Mouse (Mus musculus) limb, embryonic 10.5 days (tissue): ENCODE measurements at regions not wholly inside any gene's neighbourhood (a gene's known extent, or its start where the extent isn't known, plus 50 kb on each side); places are given as distances from the start of the nearest gene placed in this dataset.

ENCODE experiments used
- DNase-seq: peaks from one replicate; pipeline ENCODE4 v3.0.0-alpha.2; 2017; ENCODE audit warnings: low spot score
- H3K27ac ChIP-seq: fragments of 300-500 bp; sonication (generic); 2 replicates; pipeline ENCODE4 v1.5.1; 2016; ENCODE audit warnings: mild to moderate bottlenecking
- H3K27me3 ChIP-seq: fragments of 300-500 bp; sonication (generic); 2 replicates; pipeline ENCODE4 v1.6.1; 2016; ENCODE audit warnings: low read depth, mild to moderate bottlenecking; ENCODE audit not compliant: poor library complexity, severe bottlenecking
- H3K36me3 ChIP-seq: fragments of 300-500 bp; sonication (generic); 2 replicates; pipeline ENCODE4 v1.6.1; 2016; ENCODE audit warnings: mild to moderate bottlenecking, moderate library complexity
- H3K4me1 ChIP-seq: fragments of 300-500 bp; sonication (generic); 2 replicates; pipeline ENCODE4 v1.6.1; 2016
- H3K4me3 ChIP-seq: fragments of 300-500 bp; sonication (generic); 2 replicates; pipeline ENCODE4 v1.5.1; 2016; ENCODE audit warnings: mild to moderate bottlenecking, moderate library complexity
- H3K9me3 ChIP-seq: fragments of 300-500 bp; sonication (generic); replicated peaks from 2 replicates; pipeline ENCODE4 v1.6.1; 2016; ENCODE audit warnings: mild to moderate bottlenecking
- WGBS: fragments of 180-500 bp; shearing (Covaris S2); methylation state at CpG from one replicate; pipeline ENCODE4 v1.1.7; 2016; 5-methylcytosine and 5-hydroxymethylcytosine counted together

- H3K9me3 ChIP-seq = no peaks in the 10 kb centered on the region
- H3K36me3 ChIP-seq = no peaks in the 10 kb centered on the region
- no peaks in the 10 kb centered on the region for H3K27me3 ChIP-seq
- no peak for DNase-seq
- no peak overlapping the region for H3K27ac ChIP-seq
- no peak overlapping the region for H3K4me3 ChIP-seq
- no peaks in the 10 kb centered on the region for H3K4me1 ChIP-seq
- 75% methylated on average over 2 of the region's 2 CpGs for WGBS
Observed at GRCm38 (mm10) chr4:30776816-30777442, 1187.0 kb upstream of the Map3k7 start.

GRCm38 (mm10) chr4:30781649-30782048 lies 1182.2 kb upstream of the Map3k7 start:
- DNase-seq = no peak
- H3K36me3 ChIP-seq = no peaks in the 10 kb centered on the region
- 87% methylated on average over 2 of the region's 2 CpGs for WGBS
- no peak overlapping the region for H3K4me3 ChIP-seq
- no peaks in the 10 kb centered on the region for H3K9me3 ChIP-seq
- H3K27me3 ChIP-seq = no peaks in the 10 kb centered on the region
- H3K4me1 ChIP-seq = no peaks in the 10 kb centered on the region
- no peak overlapping the region for H3K27ac ChIP-seq

GRCm38 (mm10) chr4:30789976-30790657 lies 1173.8 kb upstream of the Map3k7 start:
- Histone ChIP-seq H3K27me3 (no peaks in the 10 kb centered on the region), H3K36me3 (no peaks in the 10 kb centered on the region), H3K4me1 (peaks cover 11% of the 10 kb centered on the region), H3K9me3 (no peaks in the 10 kb centered on the region), H3K27ac (no peak overlapping the region), H3K4me3 (no peak overlapping the region)
- WGBS = 14% methylated on average over 5 of the region's 5 CpGs
- no peak for DNase-seq

- Histone ChIP-seq H3K27me3 (no peaks in the 10 kb centered on the region), H3K27ac (no peak overlapping the region), H3K36me3 (no peaks in the 10 kb centered on the region), H3K4me3 (no peak overlapping the region), H3K9me3 (no peaks in the 10 kb centered on the region), H3K4me1 (no peaks in the 10 kb centered on the region)
- DNase-seq = no peak
Observed at GRCm38 (mm10) chr4:30809798-30810197, 1154.1 kb upstream of the Map3k7 start.

- Histone ChIP-seq H3K27ac (no peak overlapping the region), H3K4me1 (no peaks in the 10 kb centered on the region), H3K4me3 (no peak overlapping the region), H3K9me3 (no peaks in the 10 kb centered on the region), H3K27me3 (no peaks in the 10 kb centered on the region), H3K36me3 (no peaks in the 10 kb centered on the region)
- no peak for DNase-seq
- WGBS = 67% methylated on average over 5 of the region's 5 CpGs
Observed at GRCm38 (mm10) chr4:30855361-30856056, 1108.4 kb upstream of the Map3k7 start.

- no peak overlapping the region for H3K4me3 ChIP-seq
- no peak overlapping the region for H3K27ac ChIP-seq
- DNase-seq = no peak
- H3K4me1 ChIP-seq = no peaks in the 10 kb centered on the region
- 84% methylated on average over 2 of the region's 2 CpGs for WGBS
- no peaks in the 10 kb centered on the region for H3K36me3 ChIP-seq
- H3K27me3 ChIP-seq = no peaks in the 10 kb centered on the region
- no peaks in the 10 kb centered on the region for H3K9me3 ChIP-seq
Observed at GRCm38 (mm10) chr4:30904966-30905365, 1058.9 kb upstream of the Map3k7 start.

GRCm38 (mm10) chr4:30922944-30923343 lies 1041.0 kb upstream of the Map3k7 start:
- Histone ChIP-seq H3K27ac (no peak overlapping the region), H3K27me3 (no peaks in the 10 kb centered on the region), H3K4me1 (no peaks in the 10 kb centered on the region), H3K4me3 (no peak overlapping the region), H3K9me3 (no peaks in the 10 kb centered on the region), H3K36me3 (no peaks in the 10 kb centered on the region)
- WGBS = 91% methylated on average over 4 of the region's 4 CpGs
- DNase-seq = no peak

- Histone ChIP-seq H3K27ac (no peak overlapping the region), H3K9me3 (no peaks in the 10 kb centered on the region), H3K36me3 (no peaks in the 10 kb centered on the region), H3K4me1 (no peaks in the 10 kb centered on the region), H3K27me3 (no peaks in the 10 kb centered on the region), H3K4me3 (no peak overlapping the region)
- 63% methylated on average over 3 of the region's 3 CpGs for WGBS
- DNase-seq = no peak
Observed at GRCm38 (mm10) chr4:30932358-30932757, 1031.5 kb upstream of the Map3k7 start.

- Histone ChIP-seq H3K9me3 (no peaks in the 10 kb centered on the region), H3K4me1 (no peaks in the 10 kb centered on the region)
- 94% methylated on average over 5 of the region's 5 CpGs for WGBS
Observed at GRCm38 (mm10) chr4:30933030-30933987, 1030.6 kb upstream of the Map3k7 start.

GRCm38 (mm10) chr4:30983611-30984010 lies 980.3 kb upstream of the Map3k7 start:
- Histone ChIP-seq H3K4me1 (no peaks in the 10 kb centered on the region), H3K27me3 (no peaks in the 10 kb centered on the region), H3K4me3 (no peak overlapping the region), H3K9me3 (no peaks in the 10 kb centered on the region), H3K36me3 (no peaks in the 10 kb centered on the region), H3K27ac (no peak overlapping the region)
- WGBS = 92% methylated on average over 4 of the region's 4 CpGs
- no peak for DNase-seq

More at GRCm38 (mm10) chr4:30933030-30933987, 1030.6 kb upstream of the Map3k7 start:
- Histone ChIP-seq H3K27me3 (no peaks in the 10 kb centered on the region), H3K36me3 (no peaks in the 10 kb centered on the region), H3K27ac (no peak overlapping the region), H3K4me3 (no peak overlapping the region)
- DNase-seq = no peak

- Histone ChIP-seq H3K27me3 (no peaks in the 10 kb centered on the region), H3K9me3 (no peaks in the 10 kb centered on the region)
- no peak for DNase-seq
Observed at GRCm38 (mm10) chr4:31012006-31012405, 951.9 kb upstream of the Map3k7 start.

GRCm38 (mm10) chr4:31052077-31052677 lies 911.7 kb upstream of the Map3k7 start:
- Histone ChIP-seq H3K27ac (no peak overlapping the region), H3K4me1 (no peaks in the 10 kb centered on the region), H3K36me3 (no peaks in the 10 kb centered on the region), H3K9me3 (no peaks in the 10 kb centered on the region), H3K4me3 (no peak overlapping the region), H3K27me3 (no peaks in the 10 kb centered on the region)
- 80% methylated on average over 6 of the region's 6 CpGs for WGBS
- DNase-seq = no peak

More at GRCm38 (mm10) chr4:31012006-31012405, 951.9 kb upstream of the Map3k7 start:
- H3K4me1 ChIP-seq = no peaks in the 10 kb centered on the region
- H3K4me3 ChIP-seq = no peak overlapping the region
- no peak overlapping the region for H3K27ac ChIP-seq
- no peaks in the 10 kb centered on the region for H3K36me3 ChIP-seq
